Mouse (Mus musculus) heart, embryonic 11.5 days (tissue): ENCODE results near the gene Cyfip1. TPM values are rescaled to one million over a fixed set of nuclear protein-coding genes. Genes with fewer than 3 reads are reported as not detected.

ENCODE experiments used
- ATAC-seq: fragments of 200-750 bp; cut with Nextera tagmentation; replicated peaks from 2 replicates; pipeline ENCODE4 v1.8.0; 2017; ENCODE audit warnings: moderate library complexity; ENCODE audit not compliant: insufficient number of reproducible peaks, low FRiP score, low TSS enrichment
- H3K27ac ChIP-seq: fragments of 300-500 bp; sonication (generic); 2 replicates; pipeline ENCODE4 v1.5.1; 2014; ENCODE audit warnings: mild to moderate bottlenecking, low read depth, low read length
- H3K27me3 ChIP-seq: fragments of 300-500 bp; sonication (generic); 2 replicates; pipeline ENCODE4 v1.6.1; 2014; ENCODE audit warnings: mild to moderate bottlenecking, low read length, mixed read lengths; ENCODE audit not compliant: control insufficient read depth, insufficient read depth
- H3K36me3 ChIP-seq: fragments of 300-500 bp; sonication (generic); 2 replicates; pipeline ENCODE4 v1.6.1; 2014; ENCODE audit warnings: mild to moderate bottlenecking, low read length, moderate library complexity, mixed read lengths; ENCODE audit not compliant: control insufficient read depth, insufficient read depth
- H3K4me1 ChIP-seq: fragments of 300-500 bp; sonication (generic); 2 replicates; pipeline ENCODE4 v1.6.1; 2014; ENCODE audit warnings: low read length; ENCODE audit not compliant: control insufficient read depth, insufficient read depth
- H3K4me2 ChIP-seq: fragments of 300-500 bp; sonication (generic); 2 replicates; pipeline ENCODE4 v1.6.1; 2014; ENCODE audit warnings: mild to moderate bottlenecking, moderate library complexity
- H3K4me3 ChIP-seq: fragments of 300-500 bp; sonication (generic); 2 replicates; pipeline ENCODE4 v1.5.1; 2014; ENCODE audit warnings: low read depth, low read length
- H3K9ac ChIP-seq: fragments of 300-500 bp; sonication (generic); 2 replicates; pipeline ENCODE4 v1.6.1; 2014; ENCODE audit warnings: mild to moderate bottlenecking, low read depth, low read length, moderate library complexity
- H3K9me3 ChIP-seq: fragments of 300-500 bp; sonication (generic); replicated peaks from 2 replicates; pipeline ENCODE4 v1.6.1; 2016; ENCODE audit warnings: low read length; ENCODE audit not compliant: control insufficient read depth
- WGBS: fragments of 180-500 bp; shearing (Covaris S2); extraction: QIAGEN DNeasy Blood & Tissue Kit; methylation state at CpG from one replicate; pipeline ENCODE4 v1.1.7; 2014; ENCODE audit not compliant: insufficient replicate concordance; 5-methylcytosine and 5-hydroxymethylcytosine counted together
- polyA plus RNA-seq: library from polyadenylated mRNA; unstranded; fragments of >200 nt; fragmentation: Nextera tagmentation; extraction: Ambion mirVana; gene quantifications from 2 replicates; pipeline ENCODE4 v1.2.1, GENCODE M21; 2014

Cyfip1 gene
- polyA plus RNA-seq, 1 experiment from 2014 or later, result 55.4 TPM

DNA sequence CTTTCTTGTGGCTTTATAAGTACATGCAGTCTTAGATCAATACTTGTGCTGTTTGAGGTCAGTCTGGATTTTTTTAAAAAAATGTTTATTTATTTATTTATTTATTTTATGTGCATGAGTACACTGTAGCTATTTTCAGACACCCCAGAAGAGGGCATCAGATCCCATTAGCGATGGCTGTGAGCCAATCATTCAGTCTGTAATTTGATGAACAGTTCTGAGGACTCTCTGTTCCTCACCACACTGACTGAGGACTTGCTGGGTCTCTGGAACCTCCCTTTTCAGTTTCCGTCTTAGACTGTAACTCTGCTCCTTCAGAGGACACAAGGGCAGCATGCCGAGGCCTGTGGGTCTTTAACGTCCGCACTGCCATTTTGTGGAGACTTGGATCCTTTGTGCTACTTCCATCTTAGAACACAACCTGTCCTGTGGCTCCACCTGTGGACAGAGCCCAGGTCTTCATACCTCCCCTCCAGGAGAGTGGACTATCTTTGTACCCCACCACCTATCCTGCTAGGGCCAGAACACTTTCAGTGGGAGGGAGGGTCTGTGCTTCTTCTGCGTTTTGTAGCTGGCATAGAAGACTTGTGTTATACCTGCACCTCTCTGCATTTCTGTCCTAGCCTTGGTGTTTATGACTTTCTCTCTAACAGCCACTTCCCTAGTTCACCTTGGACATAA lies 28.9 kb downstream of the Cyfip1 start:
- H3K4me2 ChIP-seq, result no peak overlapping the region
- WGBS, result 88% methylated on average over 6 of the region's 6 CpGs
- no peak overlapping the region for H3K27ac ChIP-seq
- no peaks in the 10 kb centered on the region for H3K4me1 ChIP-seq
- no peak for ATAC-seq
- H3K9ac ChIP-seq, result no peak overlapping the region
- H3K36me3 ChIP-seq, result peaks cover 8% of the 10 kb centered on the region
- H3K27me3 ChIP-seq, result no peaks in the 10 kb centered on the region
- H3K9me3 ChIP-seq, result no peaks in the 10 kb centered on the region
- no peak overlapping the region for H3K4me3 ChIP-seq

DNA sequence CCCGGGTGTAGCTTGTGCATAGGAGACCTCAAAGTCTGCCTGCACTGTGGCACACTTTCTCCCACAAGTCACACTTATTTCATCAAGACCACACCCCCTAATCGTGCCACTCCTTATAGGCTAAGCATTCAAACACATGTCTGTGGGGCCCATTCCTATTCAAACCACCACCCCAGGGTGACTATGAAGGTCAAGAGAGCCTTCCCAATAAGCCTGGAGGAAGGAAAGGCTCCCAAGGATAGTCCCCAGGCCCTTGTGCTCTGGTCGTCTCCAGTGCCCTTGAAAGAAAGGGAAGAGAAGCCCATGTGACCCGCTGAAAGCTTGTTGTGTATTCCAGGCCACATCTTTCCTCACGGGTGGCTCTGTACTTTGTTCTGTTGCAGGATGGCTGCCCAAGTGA lies 29.9 kb downstream of the Cyfip1 start:
- Histone ChIP-seq H3K4me3 (no peak overlapping the region), H3K9ac (no peak overlapping the region), H3K9me3 (no peaks in the 10 kb centered on the region), H3K4me1 (no peaks in the 10 kb centered on the region), H3K36me3 (peaks cover 8% of the 10 kb centered on the region), H3K27me3 (no peaks in the 10 kb centered on the region), H3K4me2 (no peak overlapping the region), H3K27ac (no peak overlapping the region)
- no peak for ATAC-seq
- WGBS, result 72% methylated on average over 5 of the region's 5 CpGs

DNA sequence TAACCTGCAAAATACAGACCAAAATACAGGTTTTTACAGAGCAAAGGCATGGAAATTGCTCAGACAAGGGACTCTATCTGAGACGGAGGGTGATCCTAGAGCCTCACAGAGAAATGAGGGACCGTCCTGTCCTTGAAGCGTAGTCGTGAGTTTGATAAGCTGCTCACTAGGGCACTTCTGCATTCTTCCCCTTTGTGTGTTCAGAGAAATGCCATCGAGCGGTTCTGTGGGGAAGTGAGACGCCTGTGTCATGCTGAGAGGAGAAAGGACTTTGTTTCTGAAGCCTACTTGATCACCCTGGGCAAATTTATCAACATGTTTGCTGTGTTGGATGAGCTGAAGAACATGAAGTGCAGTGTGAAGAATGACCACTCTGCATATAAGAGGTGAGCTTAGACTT lies 33.2 kb downstream of the Cyfip1 start:
- peaks cover 23% of the 10 kb centered on the region for H3K36me3 ChIP-seq
- 75% methylated on average over 7 of the region's 7 CpGs for WGBS
- no peaks in the 10 kb centered on the region for H3K27me3 ChIP-seq
- ATAC-seq, result no peak
- no peak overlapping the region for H3K27ac ChIP-seq
- no peaks in the 10 kb centered on the region for H3K4me1 ChIP-seq
- no peak overlapping the region for H3K4me2 ChIP-seq
- H3K9me3 ChIP-seq, result no peaks in the 10 kb centered on the region
- no peak overlapping the region for H3K9ac ChIP-seq
- no peak overlapping the region for H3K4me3 ChIP-seq

DNA sequence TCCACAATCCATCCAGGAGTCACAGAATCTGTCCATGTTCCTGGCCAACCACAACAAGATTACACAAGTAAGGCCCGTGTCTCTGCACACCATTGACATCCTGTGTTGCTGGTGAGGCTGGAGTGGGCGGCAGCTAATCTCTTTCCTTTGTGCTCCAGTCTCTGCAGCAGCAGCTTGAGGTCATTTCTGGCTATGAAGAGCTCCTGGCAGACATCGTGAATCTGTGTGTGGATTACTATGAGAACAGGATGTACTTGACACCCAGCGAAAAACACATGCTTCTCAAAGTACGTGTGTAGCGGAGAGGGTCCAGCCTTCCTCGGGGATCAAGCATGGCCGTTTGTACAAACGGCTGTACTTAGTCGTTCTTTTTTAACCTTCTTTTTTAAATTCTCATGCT lies 36.2 kb downstream of the Cyfip1 start:
- Histone ChIP-seq H3K27ac (no peak overlapping the region), H3K36me3 (peaks cover 31% of the 10 kb centered on the region), H3K9me3 (no peaks in the 10 kb centered on the region), H3K4me1 (no peaks in the 10 kb centered on the region), H3K27me3 (no peaks in the 10 kb centered on the region), H3K4me2 (no peak overlapping the region), H3K4me3 (no peak overlapping the region), H3K9ac (no peak overlapping the region)
- WGBS, result 77% methylated on average over 10 of the region's 10 CpGs
- no peak for ATAC-seq

DNA sequence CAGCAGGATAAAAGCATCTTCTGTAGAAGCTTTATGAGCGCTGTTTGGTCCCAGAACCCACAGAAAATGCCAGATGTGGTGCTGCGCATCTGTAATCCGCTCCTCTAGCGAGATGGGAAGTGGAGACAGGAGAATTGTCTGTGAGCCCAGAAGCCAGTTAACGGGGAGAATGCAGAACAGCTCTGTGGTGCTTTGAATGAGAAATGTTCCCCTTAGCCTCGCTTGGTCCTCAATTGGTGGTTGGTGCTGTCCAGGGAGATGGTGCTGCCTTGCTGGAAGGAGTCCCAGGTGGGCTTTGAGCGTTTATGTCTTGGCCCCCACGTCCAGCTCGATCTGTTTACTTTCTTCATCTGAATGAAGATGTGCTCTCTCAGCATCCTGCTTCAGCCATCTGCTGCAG lies 39.3 kb downstream of the Cyfip1 start:
- H3K9me3 ChIP-seq, result no peaks in the 10 kb centered on the region
- H3K27me3 ChIP-seq, result no peaks in the 10 kb centered on the region
- 84% methylated on average over 9 of the region's 9 CpGs for WGBS
- ATAC-seq, result no peak
- no peaks in the 10 kb centered on the region for H3K4me1 ChIP-seq
- no peak overlapping the region for H3K4me3 ChIP-seq
- peaks cover 25% of the 10 kb centered on the region for H3K36me3 ChIP-seq
- H3K9ac ChIP-seq, result no peak overlapping the region
- H3K27ac ChIP-seq, result no peak overlapping the region
- H3K4me2 ChIP-seq, result no peak overlapping the region

DNA sequence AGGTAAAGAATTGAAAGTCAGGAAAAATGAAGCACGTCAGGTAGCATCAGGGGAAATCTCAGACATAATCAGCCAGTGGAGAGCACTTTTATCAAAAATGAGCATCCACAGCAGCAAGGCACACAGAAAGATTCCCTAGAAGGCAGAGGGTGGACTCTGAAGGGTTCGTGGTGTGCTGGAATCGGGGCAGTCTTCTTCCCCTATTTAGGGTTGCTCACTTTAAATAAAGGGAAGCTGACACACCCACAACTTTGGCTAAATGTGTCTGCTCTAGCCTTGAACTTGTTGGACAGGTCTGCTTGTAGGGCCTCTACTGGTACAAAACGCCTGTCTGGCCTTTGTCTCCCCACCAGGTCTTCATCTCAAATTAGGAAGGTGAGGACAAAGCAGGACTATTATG lies 47.1 kb downstream of the Cyfip1 start:
- Histone ChIP-seq H3K4me3 (no peak overlapping the region), H3K4me2 (no peak overlapping the region), H3K36me3 (peaks cover 11% of the 10 kb centered on the region), H3K27ac (no peak overlapping the region), H3K4me1 (no peaks in the 10 kb centered on the region), H3K9ac (no peak overlapping the region), H3K9me3 (no peaks in the 10 kb centered on the region), H3K27me3 (no peaks in the 10 kb centered on the region)
- 92% methylated on average over 4 of the region's 4 CpGs for WGBS
- ATAC-seq, result no peak

DNA sequence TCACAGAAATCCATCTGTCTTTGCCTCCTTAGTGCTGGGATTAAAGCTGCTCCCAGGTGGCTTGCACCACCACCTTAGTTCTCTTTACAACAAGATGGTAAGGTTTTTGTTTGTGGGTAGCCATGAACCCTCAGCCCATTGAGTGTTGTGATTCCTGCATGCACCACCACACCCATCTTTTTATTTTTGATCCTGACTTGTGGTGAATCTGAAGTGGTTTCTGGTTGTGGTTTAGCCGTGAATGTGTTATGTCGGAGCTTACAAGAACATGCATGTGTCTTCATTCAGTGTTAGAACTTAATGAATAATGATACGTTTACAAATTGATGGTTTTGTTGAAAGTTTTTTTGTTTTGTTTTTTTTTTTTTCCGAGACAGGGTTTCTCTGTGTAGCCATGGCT lies 48.5 kb downstream of the Cyfip1 start:
- no peak overlapping the region for H3K4me2 ChIP-seq
- H3K27me3 ChIP-seq, result no peaks in the 10 kb centered on the region
- ATAC-seq, result no peak
- H3K27ac ChIP-seq, result no peak overlapping the region
- no peak overlapping the region for H3K9ac ChIP-seq
- no peaks in the 10 kb centered on the region for H3K9me3 ChIP-seq
- WGBS, result 88% methylated on average over 4 of the region's 4 CpGs
- no peak overlapping the region for H3K4me3 ChIP-seq
- peaks cover 16% of the 10 kb centered on the region for H3K36me3 ChIP-seq
- no peaks in the 10 kb centered on the region for H3K4me1 ChIP-seq

DNA sequence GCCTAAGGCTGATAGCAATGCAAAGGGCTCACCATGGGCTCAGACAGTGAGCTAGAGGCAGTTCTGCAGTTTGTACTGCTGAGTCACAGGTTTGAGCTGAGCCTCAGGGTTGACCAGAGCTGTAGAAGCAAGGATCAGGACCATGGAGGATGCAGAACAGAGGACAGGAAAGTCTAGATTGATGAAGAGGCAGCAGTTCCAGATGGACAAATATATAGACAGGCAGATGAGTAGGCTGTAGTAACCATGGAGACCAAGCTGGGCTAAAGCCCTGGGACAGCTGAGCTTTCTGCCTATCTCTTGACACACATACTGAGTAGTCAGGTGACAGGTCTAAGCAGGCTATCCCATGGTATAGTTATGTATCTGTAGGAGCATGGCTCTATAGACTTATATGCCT lies 49.2 kb downstream of the Cyfip1 start:
- Histone ChIP-seq H3K9ac (no peak overlapping the region), H3K4me2 (no peak overlapping the region), H3K9me3 (no peaks in the 10 kb centered on the region), H3K27me3 (no peaks in the 10 kb centered on the region), H3K36me3 (peaks cover 17% of the 10 kb centered on the region), H3K4me1 (no peaks in the 10 kb centered on the region), H3K4me3 (no peak overlapping the region), H3K27ac (no peak overlapping the region)
- ATAC-seq, result no peak

DNA sequence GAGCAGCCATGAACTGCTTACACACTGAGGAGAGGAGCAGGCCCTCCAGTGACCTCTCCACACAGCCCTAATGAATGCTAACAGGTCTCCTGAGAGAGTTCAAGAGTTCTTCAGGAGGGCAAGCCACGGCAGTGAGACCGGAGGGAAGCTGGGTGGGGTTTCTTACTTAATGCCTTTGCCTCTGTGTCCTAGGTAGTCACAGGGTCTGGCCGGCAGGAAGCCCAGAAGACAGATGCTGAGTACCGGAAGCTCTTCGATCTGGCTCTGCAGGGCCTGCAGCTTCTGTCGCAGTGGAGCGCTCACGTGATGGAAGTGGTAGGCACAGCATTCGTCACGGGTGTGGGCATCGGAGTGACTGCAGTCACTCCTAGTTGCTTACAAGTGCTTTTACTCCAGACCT lies 50.3 kb downstream of the Cyfip1 start:
- Histone ChIP-seq H3K27me3 (no peaks in the 10 kb centered on the region), H3K4me3 (no peak overlapping the region), H3K27ac (no peak overlapping the region), H3K9me3 (no peaks in the 10 kb centered on the region), H3K4me2 (no peak overlapping the region), H3K36me3 (peaks cover 21% of the 10 kb centered on the region), H3K4me1 (no peaks in the 10 kb centered on the region), H3K9ac (no peak overlapping the region)
- ATAC-seq, result no peak
- 91% methylated on average over 11 of the region's 11 CpGs for WGBS
